Mouse (Mus musculus) lung, postnatal 10 days (tissue): Measurements from ENCODE around the gene Washc3.

Experiments used
- DNase-seq: peaks from one replicate; pipeline ENCODE4 v3.0.0; 2021

The Washc3 gene

DNA sequence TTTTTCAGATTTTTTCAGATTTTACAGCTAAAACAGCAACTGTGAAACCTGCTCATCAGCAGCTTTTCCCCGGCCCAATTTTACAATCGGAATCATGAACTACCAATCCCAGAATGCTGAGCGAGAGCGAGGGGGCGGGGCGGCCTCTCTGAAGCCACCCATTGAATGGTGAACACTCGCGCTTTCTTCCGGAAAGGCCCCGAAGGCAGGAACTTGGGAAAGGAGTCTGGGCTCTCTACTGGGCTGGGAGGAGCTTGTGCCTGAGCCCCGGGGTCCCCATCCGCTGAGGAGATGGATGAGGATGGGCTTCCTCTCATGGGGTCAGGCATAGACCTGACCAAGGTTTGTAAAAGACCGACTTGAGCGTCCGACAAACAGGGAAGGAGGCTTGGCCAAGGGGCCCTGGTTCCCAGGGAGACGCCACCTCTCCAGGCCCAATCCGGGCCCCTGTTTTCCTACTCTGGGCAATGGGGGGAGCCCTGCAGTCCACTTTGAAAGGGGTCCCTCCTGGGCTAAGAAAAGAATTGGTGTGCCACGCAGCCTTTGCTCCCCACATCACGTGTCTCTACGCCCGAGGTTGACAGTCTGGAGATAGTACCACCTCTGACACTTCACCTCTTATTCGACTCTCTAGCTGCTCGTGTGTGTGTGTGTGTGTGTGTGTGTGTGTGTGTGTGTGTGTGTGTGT is at the start of gene Washc3:
Gene Washc3, plus strand, starts transcription at position 143 of the 688 bp plus-strand sequence.
- DNase-seq = peak; percentile 96

DNA sequence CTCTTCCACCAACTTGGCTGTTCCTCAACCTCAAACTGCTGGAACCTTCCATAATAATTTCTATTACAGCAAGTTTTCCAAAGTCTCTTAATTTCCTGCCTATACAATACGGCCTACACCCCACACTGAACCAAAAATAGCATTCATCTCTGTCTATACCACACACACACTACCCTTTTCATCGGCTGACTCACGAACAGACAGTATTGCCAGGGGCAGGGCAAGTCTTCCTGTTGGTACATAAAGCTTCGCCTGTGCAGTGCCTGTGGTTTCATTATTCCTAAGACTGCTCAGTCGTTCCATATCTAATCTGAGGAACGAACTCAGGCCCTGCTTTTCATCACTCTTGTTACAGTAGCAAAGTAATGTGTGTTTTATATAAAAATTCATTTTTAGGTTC is 49.2 kb upstream of the Washc3 start:
- no peak for DNase-seq

DNA sequence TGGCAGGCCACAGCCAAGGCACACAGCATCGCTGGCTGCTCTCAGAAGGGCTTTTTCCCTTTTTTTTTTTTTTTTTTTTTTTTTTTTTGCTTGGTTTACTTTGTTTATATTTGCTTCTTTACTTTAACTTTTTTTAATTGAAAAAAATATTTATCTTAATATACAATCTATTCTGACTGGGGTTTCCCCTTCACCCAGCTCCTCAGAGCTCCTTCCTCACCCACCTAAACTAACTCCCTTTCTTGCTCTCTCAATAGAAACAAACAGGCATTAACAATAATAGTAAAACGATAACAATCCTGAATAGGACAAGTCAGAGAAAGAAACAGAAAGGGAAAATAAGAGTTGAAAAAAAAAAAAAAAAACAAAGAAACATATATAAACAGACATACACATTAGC is 38.8 kb upstream of the Washc3 start:
- no peak for DNase-seq

DNA sequence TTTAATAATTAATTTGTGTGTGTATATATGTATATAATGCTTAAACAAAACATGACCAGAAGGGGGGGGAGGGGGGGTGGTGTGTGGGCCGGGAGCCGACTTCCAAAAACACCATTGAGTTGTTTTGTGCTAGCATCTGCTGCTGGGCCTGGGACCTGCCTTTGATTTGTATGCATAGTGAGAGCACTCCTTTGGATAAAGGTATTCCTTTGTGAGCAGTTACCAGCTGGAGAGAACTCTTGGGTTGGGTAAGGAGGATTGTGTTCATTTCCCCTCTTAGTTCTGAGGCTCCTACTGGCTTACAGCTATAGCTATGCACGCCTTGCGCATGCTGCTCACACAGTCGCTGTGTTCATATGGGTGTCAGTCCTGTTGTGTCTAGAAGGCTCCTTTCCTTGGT is 38.2 kb upstream of the Washc3 start:
- DNase-seq = no peak

DNA sequence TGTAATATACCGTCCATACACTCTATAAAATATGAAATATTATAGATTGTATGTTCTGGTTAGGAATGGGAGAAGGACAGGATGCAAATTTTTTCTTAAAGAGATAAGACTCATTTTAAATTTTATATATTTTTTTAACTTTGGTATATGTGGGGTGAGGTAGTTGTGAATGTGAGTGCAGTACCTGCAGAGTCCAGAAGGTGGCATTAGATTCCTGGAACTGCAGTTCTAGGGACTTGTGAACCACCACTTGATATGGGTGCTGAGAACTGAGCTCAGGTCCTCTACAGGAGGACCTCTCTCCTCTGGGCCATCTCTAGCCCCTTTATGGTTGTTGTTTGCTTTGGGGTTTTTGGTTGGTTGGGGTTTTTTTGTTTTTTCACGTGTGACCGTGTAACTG is 34.7 kb upstream of the Washc3 start:
- no peak for DNase-seq

DNA sequence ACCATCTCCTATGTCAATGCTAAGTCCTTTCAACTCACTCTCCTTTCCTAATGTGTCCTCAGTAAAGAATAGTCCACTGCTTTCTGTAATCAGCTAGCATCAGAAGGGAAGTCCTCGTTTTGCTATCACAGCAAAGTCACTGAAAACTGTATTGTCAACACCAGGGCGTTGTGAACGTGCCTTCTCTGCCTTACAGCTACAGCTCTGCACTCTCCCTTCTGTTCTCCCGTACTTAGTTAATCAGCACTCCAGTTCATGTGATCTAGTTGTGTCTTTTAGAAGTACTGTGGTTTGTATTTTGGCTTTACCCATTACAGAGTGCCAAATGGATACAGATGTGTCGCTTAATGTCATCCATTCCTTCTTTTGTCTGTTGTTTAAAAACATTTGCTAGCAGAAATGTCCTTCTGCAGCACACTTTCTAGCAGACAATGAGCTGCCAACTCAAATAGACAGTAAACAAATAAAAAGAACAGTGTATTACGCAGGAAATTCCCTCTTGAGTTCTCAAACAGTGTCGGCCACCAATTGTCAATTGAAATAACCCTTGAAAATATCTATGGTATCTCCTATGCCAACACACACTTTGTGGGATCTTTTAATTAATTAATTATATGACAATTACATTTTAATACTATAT is 33.3 kb upstream of the Washc3 start:
- DNase-seq = no peak

DNA sequence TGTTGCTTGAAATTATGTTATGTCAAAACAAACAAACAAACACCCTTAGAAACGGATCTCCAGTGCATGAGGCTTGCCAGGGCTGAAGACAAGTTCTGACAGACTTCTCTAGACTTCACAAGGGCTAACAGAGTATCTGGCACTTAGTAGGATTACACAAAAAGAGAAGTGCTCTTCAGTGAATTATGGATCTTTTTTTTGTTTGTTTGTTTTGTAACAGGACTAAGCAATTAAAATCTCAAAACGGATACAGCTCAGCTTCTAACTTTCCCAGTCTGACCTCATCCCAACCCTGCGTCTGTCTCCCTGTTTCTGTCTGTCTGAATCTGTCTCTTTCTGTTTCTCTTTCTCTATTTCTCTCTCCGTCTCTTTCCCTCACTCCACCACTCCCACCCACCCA is 352 bp upstream of the Washc3 start:
- DNase-seq = no peak

DNA sequence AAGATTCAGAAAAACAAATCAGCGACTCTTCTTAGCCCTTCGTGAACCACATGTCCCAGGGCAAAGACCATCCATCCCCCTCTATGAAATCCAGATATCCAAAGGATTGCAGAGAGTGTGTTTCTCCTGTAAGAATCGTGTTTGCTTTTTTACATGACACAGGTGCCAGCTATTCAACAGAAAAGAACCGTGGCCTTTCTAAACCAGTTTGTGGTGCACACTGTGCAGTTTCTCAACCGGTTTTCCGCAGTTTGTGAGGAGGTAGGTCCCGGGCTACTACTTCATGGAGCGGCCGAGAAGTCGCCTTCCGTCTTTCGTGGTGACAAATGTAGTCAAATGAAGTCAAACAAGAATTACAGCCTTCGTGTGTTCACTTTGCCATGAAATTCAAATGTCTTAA is 757 bp downstream of the Washc3 start:
- no peak for DNase-seq

DNA sequence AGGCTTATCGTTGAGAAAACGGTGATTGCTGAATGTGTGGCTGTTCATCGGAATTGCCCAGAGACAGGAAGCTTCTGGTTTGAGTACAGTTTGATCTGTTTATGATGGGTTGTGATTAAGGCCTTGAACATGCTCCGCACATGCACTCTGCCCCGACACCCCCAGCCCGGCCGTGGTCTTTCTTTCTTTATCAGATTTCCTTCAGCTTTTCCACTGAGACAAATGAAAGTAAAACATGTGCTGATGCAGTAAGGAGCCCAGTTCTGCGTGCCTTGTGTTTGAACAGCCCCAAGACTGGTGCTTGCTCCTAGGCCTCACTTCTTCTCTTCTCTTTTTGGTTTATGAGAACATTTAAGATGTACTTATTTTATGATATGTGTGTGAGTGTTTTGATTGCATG is 1.7 kb downstream of the Washc3 start:
- no peak for DNase-seq

DNA sequence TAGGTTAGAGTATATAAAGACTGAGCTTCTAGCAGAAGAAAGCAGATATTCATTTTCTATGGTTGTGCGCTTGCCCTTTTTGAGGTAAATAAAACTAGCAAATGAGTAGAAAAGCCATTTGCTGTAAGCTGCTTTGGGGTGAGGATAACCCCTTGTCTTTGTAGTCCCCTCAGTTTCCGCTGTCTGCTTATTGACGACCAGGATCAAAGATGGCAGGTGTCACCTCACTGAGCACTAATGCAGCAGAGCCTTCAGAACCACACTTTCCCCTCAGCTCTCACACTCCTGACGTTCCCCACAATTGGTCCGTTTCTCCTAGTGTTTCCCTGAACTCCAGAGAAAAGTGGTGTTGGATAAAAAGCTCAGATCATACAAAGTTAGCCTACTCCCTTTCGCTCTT is 2.3 kb downstream of the Washc3 start:
- no peak for DNase-seq

DNA sequence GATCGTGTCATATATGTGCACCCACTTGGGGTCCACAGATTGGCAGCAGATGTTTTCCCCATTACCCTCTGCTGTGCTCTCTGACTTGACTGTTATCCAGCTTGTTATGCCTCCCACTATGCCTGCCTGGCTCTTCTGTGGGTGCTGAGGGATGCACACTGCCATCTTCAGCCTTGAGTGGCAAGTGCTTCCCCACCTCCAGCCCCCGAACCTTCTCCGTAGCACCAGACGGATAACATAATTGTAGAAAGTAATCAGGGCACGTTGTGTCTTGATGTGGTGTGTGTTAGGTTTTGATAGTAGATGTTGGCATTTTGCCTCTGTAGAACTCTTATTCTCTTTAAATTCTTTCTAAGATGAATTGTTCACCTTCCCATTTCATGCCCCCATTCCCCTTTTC is 11.8 kb downstream of the Washc3 start:
- DNase-seq = no peak

DNA sequence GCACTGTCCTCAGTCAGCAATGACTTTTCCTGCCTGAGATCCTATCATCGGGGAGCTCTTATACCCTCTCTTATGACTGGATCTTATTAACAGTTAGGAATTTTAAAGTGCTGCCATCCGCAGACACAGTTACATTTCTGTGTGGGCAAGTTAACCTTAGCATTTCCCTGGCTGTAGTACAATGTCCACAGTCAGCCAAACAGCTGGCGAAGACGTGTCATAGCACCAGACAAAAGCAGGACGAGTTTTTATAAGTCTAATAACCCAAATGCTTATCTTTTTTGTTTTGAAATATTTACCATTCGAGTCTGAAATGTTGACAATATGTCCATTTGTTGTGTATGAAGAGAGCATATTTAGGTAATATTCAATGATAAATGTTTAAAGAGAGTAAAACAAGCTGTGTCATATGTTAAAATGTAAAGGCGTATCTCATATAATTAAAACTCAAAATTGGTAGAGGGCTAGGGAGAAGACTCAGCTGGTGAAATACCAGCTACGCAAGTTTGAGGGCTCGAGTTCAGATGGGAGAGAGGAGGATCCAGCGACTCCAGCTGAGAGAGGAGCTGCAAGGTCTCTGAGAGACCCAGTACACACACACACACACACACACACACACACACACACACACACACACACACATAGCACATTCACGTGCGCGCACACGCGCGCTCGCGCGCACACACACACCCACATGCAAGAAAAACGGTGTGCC is 14.1 kb downstream of the Washc3 start:
- no peak for DNase-seq

DNA sequence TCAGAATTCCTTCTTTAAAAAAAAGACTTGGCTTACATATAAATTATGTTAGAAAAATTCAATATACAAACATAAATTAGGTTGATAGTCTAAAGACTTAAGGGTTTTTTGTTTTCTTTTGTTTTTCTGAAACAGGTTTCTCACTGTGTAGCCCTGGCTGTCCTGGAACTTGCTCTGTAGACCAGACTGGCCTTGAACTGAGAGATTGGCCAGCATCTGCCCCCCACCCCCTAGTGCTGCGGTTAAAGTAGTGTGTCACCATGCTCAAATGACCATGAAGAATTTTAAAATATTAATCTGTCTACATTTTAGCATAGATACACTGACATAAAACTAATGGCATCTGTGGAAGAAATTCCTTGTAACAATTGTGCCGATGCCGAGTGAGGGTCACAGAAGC is 17.3 kb downstream of the Washc3 start:
- no peak for DNase-seq

DNA sequence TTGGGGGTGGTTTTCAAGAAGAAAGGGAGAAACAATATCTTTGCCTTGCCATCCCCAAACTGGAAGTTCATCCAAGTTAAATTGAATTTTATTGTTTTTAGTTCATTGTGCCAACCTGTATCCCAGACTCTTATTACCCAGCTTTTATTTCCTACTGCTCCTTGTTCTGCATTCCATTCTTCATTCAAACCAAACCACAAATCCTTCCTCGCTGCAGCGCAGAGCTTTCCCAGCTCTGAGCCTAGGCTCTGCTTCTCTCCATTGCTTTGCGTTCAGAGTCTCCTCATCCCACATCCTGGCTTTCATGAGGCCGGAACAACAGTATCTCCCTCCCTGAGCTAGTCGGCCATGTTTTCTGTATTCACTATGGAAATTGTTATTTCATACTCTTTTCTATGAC is 20.8 kb downstream of the Washc3 start:
- DNase-seq = no peak

DNA sequence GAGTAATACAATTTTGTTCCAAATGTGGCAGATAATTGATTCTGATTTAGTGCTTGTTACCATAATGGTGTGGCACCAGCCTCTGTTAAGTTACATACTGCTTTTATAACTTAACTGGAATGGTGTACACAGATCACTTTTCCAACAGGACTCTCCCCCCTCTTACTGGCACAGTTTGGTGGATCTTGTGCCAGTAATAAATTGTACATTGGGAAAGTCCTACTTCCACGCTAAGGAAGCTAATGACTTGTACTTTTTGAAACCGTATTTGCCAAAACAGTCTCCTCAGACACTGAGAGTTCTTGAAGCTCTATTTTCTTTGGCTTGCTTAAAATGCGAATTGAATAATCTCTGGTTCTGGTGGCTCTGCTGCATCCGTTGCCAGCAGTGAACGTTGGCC is 24.5 kb downstream of the Washc3 start:
- DNase-seq = no peak

DNA sequence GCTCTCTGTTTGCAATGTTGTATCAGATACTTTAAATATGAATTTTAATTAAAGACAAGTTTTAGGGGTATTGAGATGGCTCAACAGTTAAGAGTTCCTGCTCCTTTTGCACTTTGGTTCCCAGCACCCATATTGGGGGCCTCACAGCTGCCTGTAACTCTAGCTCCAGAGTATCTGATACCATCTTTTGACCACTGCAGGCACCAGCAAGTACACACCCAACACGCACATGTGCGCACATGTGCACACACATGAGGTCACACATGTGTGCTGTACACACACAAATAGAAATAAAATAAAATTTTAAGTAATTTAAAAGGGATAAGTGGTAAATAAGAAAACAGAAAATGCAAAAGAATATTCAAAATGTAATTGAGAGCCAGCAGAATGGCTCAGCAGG is 27.1 kb downstream of the Washc3 start:
- DNase-seq = no peak

DNA sequence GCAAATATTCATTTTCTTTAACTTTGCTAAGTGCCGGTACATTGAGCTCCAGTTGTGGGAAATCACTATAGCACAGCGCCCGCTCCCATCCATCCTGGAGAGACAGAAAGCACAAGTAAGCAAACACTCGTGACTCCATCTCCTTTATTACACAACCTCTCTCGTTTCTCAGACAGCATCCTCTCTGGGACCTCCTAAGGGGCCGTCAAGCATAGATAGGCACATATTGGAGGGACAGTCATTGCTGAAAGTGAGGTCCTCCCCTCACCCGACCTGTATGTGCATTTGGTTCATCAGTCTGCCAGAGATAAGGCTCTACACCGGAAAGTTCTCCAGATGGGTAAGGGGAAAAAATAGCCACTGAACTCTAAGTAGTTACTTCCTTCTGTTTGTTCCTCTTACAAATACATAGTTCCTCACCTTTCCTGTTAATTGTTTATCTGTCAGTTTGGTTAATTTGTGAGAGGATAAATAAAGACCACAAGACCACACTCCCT is 27.7 kb downstream of the Washc3 start:
- no peak for DNase-seq

DNA sequence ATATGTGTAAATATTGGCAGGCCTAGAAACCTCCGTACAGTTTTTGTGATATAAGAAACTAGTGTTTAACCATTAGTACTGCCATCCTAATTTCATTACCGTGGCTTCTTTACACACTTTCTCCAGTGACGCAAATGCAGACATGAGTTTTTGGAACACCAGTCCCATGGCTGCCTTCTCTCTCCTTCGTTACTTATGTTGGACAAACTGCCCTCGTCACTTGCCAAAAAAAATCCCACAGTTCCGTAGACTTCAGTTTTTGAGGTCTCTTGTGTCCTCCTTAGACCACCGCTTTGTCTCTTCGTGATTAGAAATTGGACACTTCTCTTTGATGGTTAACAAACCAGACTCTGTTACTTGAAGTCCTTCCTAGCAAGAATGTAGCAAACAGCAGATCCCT is 30.8 kb downstream of the Washc3 start:
- DNase-seq = no peak

DNA sequence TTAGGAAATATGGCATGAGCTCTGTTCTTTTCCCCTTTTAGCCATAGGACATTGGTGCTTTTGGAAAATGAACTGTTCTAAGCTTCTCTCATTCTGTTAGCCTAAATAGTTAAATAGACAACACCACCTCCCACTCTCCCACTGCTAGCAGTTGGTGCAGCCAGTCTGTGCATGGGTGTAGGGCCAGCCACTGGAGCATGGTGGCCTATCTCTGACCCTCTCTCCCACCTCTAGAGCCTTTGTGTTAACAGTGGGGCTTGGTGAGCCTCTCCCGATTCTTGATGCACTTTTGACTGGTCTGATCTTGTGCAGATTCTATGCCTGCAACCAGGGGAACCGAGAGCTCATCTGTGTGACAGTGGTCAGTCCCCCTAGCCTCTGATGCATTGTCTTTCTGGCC is 31.9 kb downstream of the Washc3 start:
- DNase-seq = no peak

DNA sequence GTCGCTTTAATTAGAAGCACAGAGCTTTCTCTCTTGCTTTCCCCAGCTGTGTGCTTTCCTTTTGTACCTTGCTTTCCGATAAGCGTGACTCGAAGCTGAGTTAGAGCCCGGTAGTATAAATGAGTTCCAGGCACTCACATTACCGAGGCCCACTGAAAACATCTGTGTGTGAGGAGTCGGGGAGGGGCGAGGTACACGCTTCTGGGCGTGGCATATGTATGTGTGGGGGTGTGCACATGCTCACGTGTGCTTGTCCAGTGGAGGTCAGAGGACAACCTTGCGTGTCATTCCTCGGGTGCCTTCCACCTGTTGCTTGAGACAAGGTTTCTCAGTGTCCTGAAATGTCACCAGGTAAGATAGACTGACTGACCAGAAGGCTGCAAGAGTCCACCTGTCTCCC is 43.8 kb downstream of the Washc3 start:
- DNase-seq = no peak

DNA sequence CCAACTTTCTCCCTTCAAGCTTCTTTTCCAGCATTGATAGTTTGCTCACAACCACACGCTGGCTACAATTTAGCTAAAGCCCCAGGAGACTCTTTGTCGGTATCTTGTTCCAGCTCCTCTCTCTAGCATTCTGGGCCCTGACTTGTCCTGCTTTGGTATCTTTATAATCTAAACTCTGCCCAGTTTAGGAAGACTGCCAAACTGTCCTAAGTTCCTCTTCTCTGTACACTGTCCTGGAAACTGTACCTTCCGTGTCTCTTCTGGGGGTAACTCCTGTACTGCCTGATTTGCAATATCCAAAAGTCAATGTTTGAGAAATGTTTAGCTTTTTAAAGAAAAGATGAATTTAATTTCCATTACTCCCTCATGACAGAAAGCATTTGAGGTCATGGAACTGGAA is 49.4 kb downstream of the Washc3 start:
- no peak for DNase-seq

DNA sequence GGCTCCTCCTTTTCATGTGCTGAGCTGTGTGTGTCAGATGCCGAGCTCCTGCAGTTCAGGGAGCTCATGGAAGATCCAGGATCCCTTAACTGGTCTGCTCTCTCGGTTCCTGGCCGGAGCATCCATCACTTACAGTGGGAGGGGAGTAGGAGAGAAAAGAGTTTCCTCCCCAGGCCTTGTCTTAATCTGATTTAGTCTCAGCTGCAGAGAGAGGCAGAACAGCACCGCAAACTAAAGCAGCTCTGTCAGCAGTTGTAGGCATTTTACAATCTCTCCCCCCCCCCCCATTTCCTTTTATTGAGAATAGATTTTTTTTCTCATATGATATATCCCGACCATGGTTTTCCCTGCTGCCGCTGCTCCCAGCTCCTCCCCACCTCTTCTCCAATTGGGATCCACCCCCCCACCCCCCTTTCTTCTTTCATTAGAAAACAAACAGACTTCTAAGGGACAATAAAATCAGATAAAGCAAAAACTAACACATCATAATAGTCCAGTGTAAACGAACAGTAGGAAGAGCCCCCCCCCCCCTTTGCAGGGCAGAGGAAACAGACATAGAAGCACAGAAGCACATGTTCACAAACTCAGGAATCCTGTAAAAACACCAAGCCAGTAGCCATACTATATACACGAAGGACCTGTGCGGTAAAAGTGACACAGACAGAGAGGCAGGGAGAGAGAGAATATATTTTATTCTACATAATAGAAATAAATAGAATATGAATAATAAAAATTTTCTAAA is 51.4 kb downstream of the Washc3 start:
- no peak for DNase-seq

DNA sequence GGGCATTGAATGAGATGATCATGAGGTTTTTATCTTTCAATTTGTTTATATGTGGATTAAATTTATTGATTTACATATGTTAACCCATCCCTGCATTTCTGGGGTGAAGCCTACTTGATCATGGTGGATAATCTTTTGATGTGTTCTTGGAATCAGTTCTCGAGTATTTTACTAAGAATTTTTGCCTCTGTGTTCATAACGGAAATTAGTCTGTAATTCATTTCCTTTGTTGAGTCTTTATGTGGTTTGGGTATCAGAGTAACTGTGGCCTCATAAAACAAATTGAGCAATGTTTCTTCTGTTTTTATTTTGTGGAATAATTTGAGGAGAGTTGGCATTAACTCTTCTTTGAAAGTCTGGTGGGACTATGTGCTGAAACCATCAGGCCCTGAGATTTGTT is 54.7 kb downstream of the Washc3 start:
- DNase-seq = no peak

DNA sequence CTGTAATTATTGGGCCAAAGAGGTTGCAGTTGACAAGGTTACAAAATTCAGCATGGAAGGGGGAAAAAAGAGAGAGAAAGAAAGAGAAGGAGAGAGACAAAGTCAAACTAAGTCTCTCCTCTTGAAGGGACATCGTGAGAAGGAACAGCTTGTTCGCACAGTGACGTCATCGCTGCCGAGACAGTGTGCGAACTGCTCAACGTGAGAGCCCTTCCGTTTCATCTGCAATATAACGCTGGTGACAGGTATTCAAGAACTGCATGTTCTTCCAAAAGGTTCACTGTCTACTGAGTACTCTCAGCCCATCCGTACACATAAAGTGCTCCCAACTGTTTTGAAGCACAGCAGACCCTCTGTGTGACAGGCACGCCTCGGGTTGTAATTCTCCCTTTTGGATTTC is 59.4 kb downstream of the Washc3 start:
- peak; percentile 31 for DNase-seq
